Mouse (Mus musculus): ENCODE results near the gene Ipo13. TPM values are rescaled to one million over a fixed set of nuclear protein-coding genes. Genes with fewer than 3 reads are reported as not detected.

Ipo13 gene
- total RNA-seq, 2 experiments from 2014 or later, result 133 to 138 TPM

DNA sequence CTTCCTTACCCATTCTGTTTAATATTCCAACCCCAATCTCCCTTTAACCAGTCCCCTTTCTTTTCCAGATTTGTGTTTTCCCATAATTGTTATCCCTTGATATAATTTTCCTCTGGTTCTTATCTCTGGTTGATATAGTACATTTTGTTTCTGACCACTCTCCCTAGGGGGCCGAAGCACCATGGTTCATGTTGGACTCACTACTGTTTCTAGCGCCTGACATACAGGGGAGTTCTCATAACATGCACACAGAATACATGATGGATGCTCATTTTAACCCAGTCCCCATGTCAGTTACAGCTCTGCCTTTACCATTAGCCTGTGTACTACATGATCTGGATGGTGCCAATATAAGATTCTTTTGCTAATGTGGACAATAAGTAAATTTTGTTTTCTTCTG, 26.9 kb downstream of the Ipo13 start:
- no peak for DNase-seq (ENCODE audit: low spot score in 2 of 2)
- Histone ChIP-seq H3K27ac (peak overlapping the region; percentile 97; the same call in 1 of the 2 replicates), H3K4me3 (peak overlapping the region; percentile 64)
- no peak for TF ChIP-seq CTCF (conservative IDR thresholded peaks at IDR 0.05)

DNA sequence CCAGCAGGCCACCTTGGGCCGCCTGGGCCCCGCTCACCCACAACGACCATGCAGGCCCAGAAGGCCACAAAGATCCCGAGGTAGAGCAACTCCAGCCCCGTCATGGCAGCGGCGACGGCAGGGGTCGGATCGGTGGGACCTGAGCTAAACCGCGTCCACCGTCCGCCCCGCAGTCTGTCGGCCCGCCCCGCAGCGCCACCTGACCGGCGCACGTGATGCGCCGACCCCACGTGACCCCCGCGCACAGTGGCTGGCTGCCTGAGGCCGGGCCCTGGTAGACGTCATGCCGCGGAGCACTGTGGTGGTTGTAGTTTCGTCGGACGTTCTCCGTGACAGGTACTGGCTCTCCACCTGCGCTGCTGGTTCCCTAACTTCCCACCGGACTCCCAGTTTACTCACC, 27.7 kb downstream of the Ipo13 start, which contains the start of gene Atp6v0b:
Gene Atp6v0b (minus strand): TSS at position 201 of the 400 bp plus-strand sequence.
- Histone ChIP-seq H3K4me3 (peak within 1 kb of the TSS; percentile 64), H3K27ac (peak within 1 kb of the TSS; percentile 97)
- peak; percentile 94 to 98 for DNase-seq (ENCODE audit: low spot score in 2 of 2)
- no peak for TF ChIP-seq CTCF (conservative IDR thresholded peaks at IDR 0.05)

DNA sequence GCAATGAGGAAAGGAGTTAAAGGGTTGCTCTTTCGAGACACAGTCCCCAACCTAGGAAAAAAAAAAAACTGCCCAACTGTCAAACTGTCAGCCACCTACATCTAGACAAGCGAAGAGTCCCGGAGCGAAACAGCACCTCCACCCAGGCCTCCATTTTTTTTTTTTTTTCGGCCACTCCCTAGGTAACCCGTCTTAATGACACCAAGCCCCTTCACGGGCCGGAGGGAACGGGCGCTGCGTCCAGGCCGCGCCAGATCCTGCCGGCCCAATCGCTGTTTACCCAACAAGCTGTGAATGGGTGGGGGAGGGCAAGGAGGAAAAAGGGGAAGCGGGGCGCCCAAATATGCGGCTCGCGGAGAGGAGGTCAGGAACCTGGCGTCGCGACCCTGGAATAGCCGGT, 28.2 kb downstream of the Ipo13 start:
- H3K4me3 ChIP-seq, result peak overlapping the region; percentile 64
- H3K27ac ChIP-seq, result peak overlapping the region; percentile 97
- no peak for DNase-seq (ENCODE audit: low spot score in 2 of 2)
- TF ChIP-seq CTCF (conservative IDR thresholded peaks at IDR 0.05), result no peak

DNA sequence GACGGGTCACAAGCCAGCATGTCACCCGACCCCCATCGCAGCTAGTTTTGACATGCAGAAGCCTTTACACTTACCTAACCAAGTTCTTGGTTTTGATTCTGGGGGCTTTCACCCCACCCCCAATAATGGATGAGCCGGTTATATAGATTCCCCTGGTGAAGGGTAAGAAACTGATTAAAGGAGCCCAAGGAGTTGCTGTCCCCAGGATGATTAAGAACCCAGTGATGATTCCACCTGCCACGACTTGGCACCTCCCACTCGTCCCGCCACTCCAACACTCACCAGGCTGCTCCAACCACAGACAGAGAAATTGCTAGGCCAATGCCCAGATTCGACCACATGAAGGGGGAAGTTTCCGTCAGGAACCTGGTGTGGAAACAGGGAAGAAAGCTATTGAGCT, 28.8 kb downstream of the Ipo13 start:
- no peak for DNase-seq (ENCODE audit: low spot score in 2 of 2)
- TF ChIP-seq CTCF (conservative IDR thresholded peaks at IDR 0.05), result no peak
- Histone ChIP-seq H3K27ac (no peak overlapping the region), H3K4me3 (peak overlapping the region; percentile 64)

DNA sequence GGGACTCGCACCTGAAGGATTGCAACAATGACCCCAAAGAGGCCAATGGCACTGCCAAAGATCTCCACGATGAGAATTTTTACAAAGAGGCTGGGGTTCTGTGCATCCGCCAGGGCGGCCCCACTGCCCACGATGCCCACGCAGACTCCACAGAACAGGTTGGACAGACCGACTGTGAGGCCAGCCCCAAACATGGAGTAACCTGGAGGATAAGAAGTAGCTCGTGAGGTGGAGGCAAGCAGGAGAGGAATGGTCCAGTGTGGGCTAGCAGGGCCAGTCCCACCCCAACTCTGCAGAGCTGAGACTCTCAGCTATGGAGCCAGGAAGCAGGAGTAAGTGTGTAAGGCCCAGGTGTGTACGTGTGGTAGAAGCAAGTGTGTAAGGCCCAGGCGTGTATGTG, 29.7 kb downstream of the Ipo13 start:
- H3K4me3 ChIP-seq, result no peak overlapping the region
- no peak overlapping the region for H3K27ac ChIP-seq
- TF ChIP-seq CTCF (conservative IDR thresholded peaks at IDR 0.05), result no peak
- DNase-seq (ENCODE audit: low spot score in 2 of 2), result no peak

DNA sequence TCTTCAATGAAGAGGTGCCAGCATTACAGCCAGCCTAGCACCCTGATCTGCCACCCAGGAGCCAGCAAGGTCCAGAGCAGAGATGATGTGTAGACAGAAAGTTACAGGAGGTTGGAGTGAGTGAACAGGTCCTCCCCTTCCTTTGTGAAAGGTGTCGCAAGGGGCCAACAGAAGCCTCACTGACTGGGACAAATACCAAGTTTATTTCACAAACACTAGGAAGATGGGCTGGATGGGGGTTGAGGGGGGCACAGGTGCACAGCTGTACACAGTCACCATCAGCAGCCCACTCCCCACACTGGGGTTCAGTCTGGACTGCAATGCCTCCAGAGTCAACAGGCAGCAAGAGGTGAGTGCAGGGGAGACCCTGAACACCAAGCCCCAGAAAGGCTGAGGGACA, 30.7 kb downstream of the Ipo13 start:
- no peak overlapping the region for H3K4me3 ChIP-seq
- peak overlapping the region; percentile 93 for H3K27ac ChIP-seq
- no peak for DNase-seq (ENCODE audit: low spot score in 2 of 2)
- no peak for TF ChIP-seq CTCF (conservative IDR thresholded peaks at IDR 0.05)

DNA sequence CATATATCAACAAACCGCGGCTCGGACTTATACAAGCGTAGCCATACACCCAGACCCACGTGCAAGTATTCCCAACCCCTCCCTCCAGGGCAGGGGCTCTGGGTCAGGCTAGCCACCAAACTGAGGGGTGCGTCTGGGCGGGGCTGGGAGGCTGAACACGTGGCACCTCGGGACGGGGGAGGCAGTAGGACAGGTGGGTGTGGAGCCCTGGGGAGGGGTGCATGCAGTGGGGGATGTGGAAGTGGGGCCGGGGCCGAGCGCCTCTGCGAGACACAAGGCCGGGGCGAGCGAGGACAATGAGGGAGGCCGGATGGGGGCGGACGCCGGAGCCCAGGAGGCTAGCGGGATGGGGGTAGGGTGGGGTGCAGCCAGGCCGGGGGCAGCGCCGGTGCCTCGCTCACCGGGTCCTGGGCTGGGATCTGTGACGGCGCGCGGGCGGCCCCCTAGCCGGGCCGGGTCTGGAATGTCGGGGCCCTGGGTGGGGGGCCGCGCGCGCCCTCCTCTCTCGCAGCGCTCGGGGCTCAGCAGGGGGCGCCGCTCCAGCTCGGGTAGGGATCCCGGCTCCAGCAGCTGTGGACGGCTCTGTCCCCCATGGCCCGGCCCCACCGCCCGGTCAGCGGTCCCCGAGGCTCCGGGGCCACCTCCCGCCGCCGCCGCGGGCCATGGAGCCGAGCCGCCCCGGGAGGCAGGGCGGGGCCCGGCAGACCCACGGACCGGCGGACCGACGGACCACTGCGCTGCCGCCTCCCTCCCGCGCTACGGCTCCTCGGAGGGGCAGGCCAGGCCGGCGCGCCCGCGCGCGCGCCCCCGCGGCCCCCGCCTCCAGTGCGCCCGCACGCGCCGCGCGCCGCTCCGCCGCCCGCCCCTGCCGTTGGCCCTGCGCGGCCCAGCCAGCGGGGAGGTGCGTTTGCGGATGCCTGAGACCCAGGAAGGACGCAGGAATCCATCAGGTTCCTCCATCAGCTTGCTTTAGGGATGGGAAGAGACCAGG, 31.8 kb downstream of the Ipo13 start, which contains the start of gene B4galt2:
Gene B4galt2 (minus strand): TSS at position 787 of the 991 bp plus-strand sequence.
- peak; percentile 57 for TF ChIP-seq CTCF (conservative IDR thresholded peaks at IDR 0.05)
- H3K4me3 ChIP-seq, result peak within 1 kb of the TSS; percentile 69
- peak; percentile 46 to 70 for DNase-seq (ENCODE audit: low spot score in 2 of 2)
- H3K27ac ChIP-seq, result peak within 1 kb of the TSS; percentile 93

DNA sequence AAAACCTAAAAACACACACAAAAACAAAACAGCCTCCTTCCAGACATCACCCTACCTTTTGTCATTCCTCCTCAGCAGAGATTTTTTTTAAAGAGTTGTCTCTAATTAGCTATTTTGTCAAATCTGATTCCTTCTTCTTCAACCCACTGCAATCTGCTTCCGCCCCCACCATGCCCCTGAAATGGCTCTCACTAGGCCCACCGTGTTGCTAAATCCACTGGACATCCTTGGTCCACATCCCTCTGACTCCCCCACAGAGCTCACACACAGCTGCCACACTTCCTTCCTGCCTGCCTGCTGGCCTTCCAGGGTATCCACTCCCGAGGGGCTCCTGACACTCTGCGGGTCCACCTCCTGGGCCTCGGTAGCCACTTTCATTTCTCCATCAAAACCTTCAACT, 36.1 kb downstream of the Ipo13 start:
- no peak overlapping the region for H3K4me3 ChIP-seq
- no peak for DNase-seq (ENCODE audit: low spot score in 2 of 2)
- H3K27ac ChIP-seq, result no peak overlapping the region
- no peak for TF ChIP-seq CTCF (conservative IDR thresholded peaks at IDR 0.05)

DNA sequence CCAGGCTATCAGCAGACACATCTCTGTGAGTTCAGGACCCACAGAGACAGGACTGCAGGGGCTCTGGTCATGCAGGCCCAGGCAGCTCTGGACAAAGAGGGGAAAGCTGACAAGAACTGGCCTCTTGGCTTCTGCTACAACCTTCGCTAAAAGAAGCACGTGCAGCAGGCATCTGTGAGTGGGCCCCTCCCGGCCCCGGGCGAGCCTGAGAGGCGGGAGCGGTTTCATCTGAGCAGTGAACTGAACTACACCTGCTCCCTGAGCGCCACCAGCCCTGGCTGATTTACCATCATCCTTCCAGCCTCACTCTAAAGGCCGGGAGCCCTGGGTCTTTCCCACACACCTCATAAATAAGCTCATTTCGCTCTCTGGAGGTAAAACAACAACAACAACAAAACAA, 36.5 kb downstream of the Ipo13 start:
- no peak for DNase-seq (ENCODE audit: low spot score in 2 of 2)
- Histone ChIP-seq H3K4me3 (no peak overlapping the region), H3K27ac (no peak overlapping the region)
- no peak for TF ChIP-seq CTCF (conservative IDR thresholded peaks at IDR 0.05)

DNA sequence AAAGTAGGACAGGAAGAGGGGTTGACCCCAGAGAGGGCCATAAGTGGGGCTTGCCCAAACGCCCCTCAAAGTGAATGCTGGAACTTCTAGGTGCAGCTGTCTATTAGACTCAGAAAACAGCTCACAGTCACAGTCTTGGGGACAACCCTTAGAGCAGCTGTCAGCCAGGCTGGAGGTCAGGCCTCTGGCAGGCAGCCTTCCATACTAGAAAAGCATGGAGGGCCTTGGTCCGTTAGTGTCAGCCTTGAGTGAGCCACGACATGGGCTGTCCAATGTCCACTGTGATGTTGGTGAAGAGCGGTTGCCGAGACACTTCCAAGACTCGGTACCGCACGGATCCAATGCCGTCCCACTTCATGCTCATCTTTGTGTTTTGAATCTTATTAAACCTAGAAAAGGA, 41.2 kb downstream of the Ipo13 start:
- TF ChIP-seq CTCF (conservative IDR thresholded peaks at IDR 0.05), result no peak
- Histone ChIP-seq H3K4me3 (no peak overlapping the region), H3K27ac (no peak overlapping the region)
- DNase-seq (ENCODE audit: low spot score in 2 of 2), result no peak

DNA sequence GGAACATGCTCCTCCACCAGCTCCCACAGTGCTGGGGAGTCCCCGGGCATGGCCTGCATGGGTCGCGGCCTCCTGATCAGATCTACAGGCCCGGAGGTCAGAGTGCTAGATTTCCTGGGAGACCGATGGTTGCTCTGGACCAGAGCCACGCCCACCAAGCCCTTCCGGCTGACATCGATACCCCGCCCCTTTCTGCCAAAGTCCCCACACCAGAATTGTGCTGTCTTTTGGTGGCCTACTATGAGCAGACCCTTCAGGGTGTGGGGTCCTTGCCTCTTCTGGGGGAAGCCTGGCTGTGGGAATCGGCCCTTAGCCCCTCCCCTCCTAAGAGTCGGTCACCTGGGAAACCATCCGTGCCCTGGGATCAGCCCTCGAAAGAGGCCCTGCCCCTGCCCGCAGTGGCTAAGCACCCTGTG, 42.3 kb downstream of the Ipo13 start, which contains the start of gene Ccdc24:
Gene Ccdc24 (minus strand): TSS at position 87 of the 416 bp plus-strand sequence.
- Histone ChIP-seq H3K27ac (no peak within 1 kb of the TSS), H3K4me3 (no peak within 1 kb of the TSS)
- TF ChIP-seq CTCF (conservative IDR thresholded peaks at IDR 0.05), result no peak
- DNase-seq (ENCODE audit: low spot score in 2 of 2), result no peak

DNA sequence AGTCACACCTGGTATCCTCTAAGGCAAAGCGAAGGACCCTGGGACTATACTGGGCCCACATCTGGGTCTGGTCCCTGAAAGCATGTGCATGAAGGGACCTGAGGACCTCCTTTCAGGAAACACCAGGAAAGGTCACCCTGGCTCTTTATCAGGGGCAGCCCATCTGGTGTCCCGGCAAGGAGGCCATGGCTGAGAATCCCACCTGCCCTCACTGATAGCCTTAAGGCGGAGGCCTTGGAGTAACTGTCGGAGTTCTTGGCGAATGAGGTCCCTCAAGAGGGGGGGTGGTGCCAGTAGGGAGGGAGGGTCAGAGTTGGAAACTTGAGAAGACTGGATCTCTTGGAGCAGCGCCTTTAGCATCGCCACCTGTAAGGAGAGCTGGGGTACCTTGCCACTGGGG, 43.0 kb downstream of the Ipo13 start:
- Histone ChIP-seq H3K4me3 (no peak overlapping the region), H3K27ac (no peak overlapping the region)
- DNase-seq (ENCODE audit: low spot score in 2 of 2), result no peak
- TF ChIP-seq CTCF (conservative IDR thresholded peaks at IDR 0.05), result no peak

DNA sequence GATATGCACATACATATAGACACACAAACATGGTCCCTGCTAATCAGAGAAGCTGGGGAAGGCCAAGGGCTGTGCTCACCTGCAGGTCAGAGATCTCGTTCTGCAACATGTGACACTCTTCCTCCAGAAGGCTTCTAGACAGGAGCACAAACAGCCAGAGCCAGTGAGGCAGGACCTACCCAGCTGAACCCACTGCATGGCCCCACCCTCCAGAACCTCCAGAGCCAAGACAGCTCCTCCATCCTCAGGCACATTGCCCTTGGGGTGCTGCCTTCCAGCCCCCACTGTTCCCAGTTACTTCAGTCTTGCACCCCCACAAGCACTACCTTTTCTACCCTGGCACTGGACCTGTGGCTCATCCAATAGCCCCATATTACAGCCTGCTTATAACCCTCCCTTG, 44.4 kb downstream of the Ipo13 start:
- no peak for DNase-seq (ENCODE audit: low spot score in 2 of 2)
- no peak overlapping the region for H3K27ac ChIP-seq
- no peak overlapping the region for H3K4me3 ChIP-seq
- no peak for TF ChIP-seq CTCF (conservative IDR thresholded peaks at IDR 0.05)

DNA sequence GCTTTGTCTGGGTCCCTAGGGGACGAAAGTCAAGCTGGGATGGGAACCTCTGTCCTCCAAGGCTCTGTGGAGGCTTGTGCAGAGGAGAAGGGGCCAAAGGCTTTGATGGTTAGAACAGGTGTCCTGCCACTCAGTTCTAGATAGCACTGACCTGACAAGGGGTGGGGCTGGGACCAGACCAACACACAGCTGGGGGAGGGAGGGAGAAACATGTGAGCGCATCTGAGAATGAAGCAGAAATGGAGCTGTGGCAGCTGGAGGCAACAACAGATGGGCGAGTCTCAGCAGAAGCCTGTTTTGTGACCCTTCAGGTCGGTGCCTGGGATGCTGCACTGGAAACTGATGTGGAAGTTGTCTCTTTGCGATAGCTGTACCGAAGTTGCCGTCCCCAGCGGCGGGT, 45.5 kb downstream of the Ipo13 start:
- no peak for DNase-seq (ENCODE audit: low spot score in 2 of 2)
- TF ChIP-seq CTCF (conservative IDR thresholded peaks at IDR 0.05), result no peak
- no peak overlapping the region for H3K4me3 ChIP-seq
- H3K27ac ChIP-seq, result no peak overlapping the region

Measured in layer of hippocampus, adult 2 months (tissue).